12 mouse cellular contexts compared by ENCODE assay signal in the genomic region with DNA sequence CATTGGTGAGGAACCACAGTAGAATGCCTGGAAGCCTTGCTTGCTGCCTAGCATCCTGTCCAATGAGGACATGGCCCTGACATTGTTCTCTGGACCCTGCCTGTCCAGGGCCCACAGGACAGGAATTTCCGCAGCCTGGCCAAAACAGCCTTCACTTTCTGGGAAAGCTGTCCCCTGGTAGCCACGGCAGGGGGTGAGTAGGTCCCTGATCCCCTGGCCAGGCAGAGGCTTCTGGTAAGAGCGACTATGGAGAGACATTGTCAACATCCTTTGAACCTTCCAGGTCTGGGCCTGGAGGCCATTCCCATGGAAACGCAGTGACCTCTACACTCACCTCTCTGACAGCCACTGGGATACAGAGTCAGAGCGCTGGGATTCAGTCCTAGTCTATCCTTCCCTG. TPM values are rescaled to one million over a fixed set of nuclear protein-coding genes. Genes with fewer than 3 reads are reported as not detected.
DNase-seq lines count a peak whose midpoint lies in the region; ATAC-seq and TF ChIP-seq lines count a peak whose summit lies in the region.
"Had no signal": no experiment of that assay in that cellular context is flagged by ENCODE, and none has a peak within 500 bp of the region (broad histone marks: within the 10 kb centered on the region; RNA-seq: fewer than 3 reads in every experiment).

No protein-coding gene starts in this region.

- WGBS in heart, embryonic 10.5 days, result 39% methylated on average over 5 of the region's 5 CpGs
- 50% methylated on average over 5 of the region's 5 CpGs for whole genome bisulfite sequencing in kidney, embryonic 15.5 days
- WGBS in liver, postnatal 0 days (ENCODE audit: insufficient replicate concordance), result 51% methylated on average over 5 of the region's 5 CpGs

- no peak for TF ChIP-seq EP300 in liver, postnatal 0 days (IDR thresholded peaks at IDR 0.05; ENCODE audit: low read depth)

- no peaks in the 10 kb centered on the region for H3K27me3 ChIP-seq in heart, embryonic 10.5 days (ENCODE audit: insufficient read depth, poor library complexity, severe bottlenecking)
- no peaks in the 10 kb centered on the region for H3K27me3 ChIP-seq in kidney, embryonic 15.5 days
- H3K27me3 ChIP-seq in liver, postnatal 0 days (ENCODE audit: insufficient read depth, low read length), result no peaks in the 10 kb centered on the region

- 0 out of 2 replicates have a peak, but pooled peaks have one; percentile 8 for ATAC-seq in kidney, embryonic 15.5 days (replicated peaks; ENCODE audit: low FRiP score)
- peak; percentile 59 for ATAC-seq in liver, postnatal 0 days
- no peak for ATAC-seq in inflammation-experienced regulatory T-cells, adult 6 months

- H3K9me3 ChIP-seq in heart, embryonic 10.5 days, result no peaks in the 10 kb centered on the region
- H3K9me3 ChIP-seq in kidney, embryonic 15.5 days (replicated peaks), result no peaks in the 10 kb centered on the region
- no peaks in the 10 kb centered on the region for H3K9me3 ChIP-seq in liver, postnatal 0 days (ENCODE audit: low read length)

- H3K4me2 ChIP-seq in kidney, embryonic 15.5 days, result no peak overlapping the region
- H3K4me2 ChIP-seq in liver, postnatal 0 days (ENCODE audit: low read depth, low read length), result no peak overlapping the region

- H3K9ac ChIP-seq in kidney, embryonic 15.5 days, result no peak overlapping the region
- no peak overlapping the region for H3K9ac ChIP-seq in liver, postnatal 0 days (replicated peaks)

- no peak overlapping the region for H3K4me3 ChIP-seq in layer of hippocampus, adult 2 months
- no peak overlapping the region for H3K4me3 ChIP-seq in heart, embryonic 10.5 days
- H3K4me3 ChIP-seq in kidney, embryonic 15.5 days (replicated peaks), result no peak overlapping the region
- H3K4me3 ChIP-seq in liver, postnatal 0 days (ENCODE audit: low read depth, low read length), result no peak overlapping the region
- H3K4me3 ChIP-seq: erythroblast, embryonic 14.5 days had no signal

- no peak for TF ChIP-seq CTCF in layer of hippocampus, adult 2 months (conservative IDR thresholded peaks at IDR 0.05)
- TF ChIP-seq CTCF in liver, postnatal 0 days (IDR thresholded peaks at IDR 0.05; ENCODE audit: low read depth), result no peak

- DNase-seq in layer of hippocampus, adult 2 months (ENCODE audit: low spot score in 2 of 2), result no peak
- no peak for DNase-seq in layer of hippocampus, adult 9-10 months (ENCODE audit: low spot score)
- no peak for DNase-seq in heart, embryonic 10.5 days (ENCODE audit: low spot score)
- DNase-seq in liver, postnatal 0 days, result no peak
- no peak for DNase-seq in thymus, postnatal 4 days
- DNase-seq in cerebellum, adult 9-11 months, result no peak
- DNase-seq: cerebellum, adult 11-12 months; lung, postnatal 14 days; right cerebral cortex, postnatal 14 days had no signal

- H3K27ac ChIP-seq in layer of hippocampus, adult 2 months, result peak overlapping the region; percentile 68; the same call in 1 of the 2 replicates
- H3K27ac ChIP-seq in heart, embryonic 10.5 days, result peak overlapping the region; percentile 78
- peak overlapping the region; percentile 57 for H3K27ac ChIP-seq in kidney, embryonic 15.5 days
- peak overlapping the region; percentile 74 for H3K27ac ChIP-seq in liver, postnatal 0 days (ENCODE audit: low read depth)

- H3K36me3 ChIP-seq in heart, embryonic 10.5 days, result peaks cover 31% of the 10 kb centered on the region
- H3K36me3 ChIP-seq in kidney, embryonic 15.5 days, result peaks cover 34% of the 10 kb centered on the region
- H3K36me3 ChIP-seq in liver, postnatal 0 days (replicated peaks; ENCODE audit: insufficient read depth, low read length), result peaks cover 25% of the 10 kb centered on the region

- peaks cover 40% of the 10 kb centered on the region for H3K4me1 ChIP-seq in heart, embryonic 10.5 days
- H3K4me1 ChIP-seq in kidney, embryonic 15.5 days, result peaks cover 42% of the 10 kb centered on the region
- H3K4me1 ChIP-seq in liver, postnatal 0 days (ENCODE audit: insufficient read depth), result peaks cover 20% of the 10 kb centered on the region

RNA-seq across cellular contexts. Expression of gene Txn2, which starts 16.8 kb away (rescaled TPM):
- 100 to 1,000 TPM; 119 to 136 TPM for total RNA-seq in layer of hippocampus, adult 2 months (2021)
- 311 and 315 TPM in 2 replicates for polyA plus RNA-seq in heart, embryonic 10.5 days (2016; fragmentation: Nextera tagmentation; extraction: Ambion mirVana)
- 240 and 253 TPM in 2 replicates for polyA plus RNA-seq in kidney, embryonic 15.5 days (2015; fragmentation: Nextera tagmentation; extraction: Ambion mirVana)
- polyA plus RNA-seq in liver, postnatal 0 days (2015; fragmentation: Nextera tagmentation; extraction: Ambion mirVana), result 258 and 261 TPM in 2 replicates
- 100 to 1,000 TPM; 178 to 243 (median 221) TPM for polyA plus RNA-seq in inflammation-experienced regulatory T-cells, adult 6 months (2017; shearing (Covaris generic))

RNA-seq across cellular contexts. Expression of gene Foxred2, which starts 44.5 kb away (rescaled TPM):
- 10 to 100 TPM; 11.1 to 11.7 TPM for total RNA-seq in layer of hippocampus, adult 2 months (2021)
- polyA plus RNA-seq in heart, embryonic 10.5 days (2016; fragmentation: Nextera tagmentation; extraction: Ambion mirVana), result 1.7 and 2.8 TPM in 2 replicates
- polyA plus RNA-seq in kidney, embryonic 15.5 days (2015; fragmentation: Nextera tagmentation; extraction: Ambion mirVana), result 4.6 and 5.6 TPM in 2 replicates
- 0.56 and 0.71 TPM in 2 replicates for polyA plus RNA-seq in liver, postnatal 0 days (2015; fragmentation: Nextera tagmentation; extraction: Ambion mirVana)
- 1 to 10 TPM; 1.5 to 4.6 (median 2.5) TPM for polyA plus RNA-seq in inflammation-experienced regulatory T-cells, adult 6 months (2017; shearing (Covaris generic))

RNA-seq across cellular contexts. Expression of gene Eif3d, which starts 58.6 kb away (rescaled TPM):
- total RNA-seq in layer of hippocampus, adult 2 months (2021), result 100 to 1,000 TPM in 1 of 2 experiments, 10 to 100 TPM in 1; 94.7 to 103 TPM
- polyA plus RNA-seq in heart, embryonic 10.5 days (2016; fragmentation: Nextera tagmentation; extraction: Ambion mirVana), result 204 and 225 TPM in 2 replicates
- 210 and 223 TPM in 2 replicates for polyA plus RNA-seq in kidney, embryonic 15.5 days (2015; fragmentation: Nextera tagmentation; extraction: Ambion mirVana)
- polyA plus RNA-seq in liver, postnatal 0 days (2015; fragmentation: Nextera tagmentation; extraction: Ambion mirVana), result 61.2 and 68.4 TPM in 2 replicates
- 100 to 1,000 TPM; 129 to 182 (median 175) TPM for polyA plus RNA-seq in inflammation-experienced regulatory T-cells, adult 6 months (2017; shearing (Covaris generic))
